Mouse (Mus musculus): ENCODE data around the gene Exoc6b. TPM values are rescaled to one million over a fixed set of nuclear protein-coding genes. Genes with fewer than 3 reads are reported as not detected.

The Exoc6b gene
- total RNA-seq, 4 experiments from 2014 or later: 113 to 138 (median 123) TPM

DNA sequence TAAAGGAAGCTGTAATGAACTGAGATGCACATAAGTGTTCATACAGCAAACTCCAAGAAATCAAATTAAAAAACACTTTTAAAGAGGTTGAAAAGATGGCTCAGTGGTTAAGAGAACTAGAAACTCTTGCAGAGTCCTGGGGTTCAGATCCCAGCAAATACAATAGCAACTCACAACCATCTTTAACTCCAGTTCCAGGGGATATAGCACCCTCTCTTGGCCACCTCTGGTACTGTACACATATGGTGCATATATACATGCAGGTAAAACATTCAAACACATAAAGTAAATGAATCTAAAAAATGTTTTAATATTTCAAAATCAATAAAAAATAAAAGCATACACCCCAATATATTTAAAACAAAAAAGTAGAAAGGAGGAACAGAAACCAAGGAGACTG is 73.9 kb downstream of the Exoc6b start:
- no peak for DNase-seq (ENCODE audit: low spot score in 2 of 2)

DNA sequence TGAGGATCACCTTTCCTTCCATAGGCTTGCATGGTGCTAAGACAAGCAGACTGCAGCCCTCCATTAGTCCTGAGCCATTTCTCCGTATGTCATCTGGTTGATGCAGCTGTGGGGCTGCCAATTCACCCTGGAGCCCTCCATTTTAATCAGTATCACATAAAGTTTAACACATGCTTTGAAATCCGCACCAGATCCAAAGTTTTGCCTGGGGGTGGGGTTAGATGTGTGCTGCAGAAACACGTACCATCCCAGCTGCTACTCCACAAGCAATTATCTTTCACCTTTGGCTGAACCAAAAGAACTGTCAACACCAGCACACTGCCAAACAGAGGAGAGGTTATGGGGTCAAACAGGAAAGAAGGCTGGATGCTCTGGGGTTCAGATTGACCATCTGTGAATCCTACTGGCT is 92.7 kb downstream of the Exoc6b start:
- no peak for DNase-seq (ENCODE audit: low spot score in 2 of 2)

DNA sequence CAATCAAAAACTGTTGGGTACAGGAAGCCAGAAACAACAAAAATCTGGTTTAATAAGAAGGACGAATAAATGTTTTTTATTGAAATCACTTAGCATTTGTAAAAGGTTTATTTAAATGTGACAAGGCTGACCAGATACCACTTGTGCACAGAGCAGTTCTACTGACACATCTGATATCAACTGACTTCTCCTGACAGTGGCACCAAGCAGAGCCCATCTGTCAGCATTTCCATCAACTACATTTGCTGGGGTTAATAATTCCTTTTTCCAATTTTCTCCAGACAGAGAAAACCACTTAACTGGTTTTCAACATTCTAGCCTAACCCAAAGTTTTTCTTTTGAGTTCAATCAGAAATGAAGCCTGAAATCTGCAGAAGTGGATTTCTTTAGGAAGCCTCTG is 100.8 kb downstream of the Exoc6b start:
- DNase-seq (ENCODE audit: low spot score in 2 of 2): no peak

DNA sequence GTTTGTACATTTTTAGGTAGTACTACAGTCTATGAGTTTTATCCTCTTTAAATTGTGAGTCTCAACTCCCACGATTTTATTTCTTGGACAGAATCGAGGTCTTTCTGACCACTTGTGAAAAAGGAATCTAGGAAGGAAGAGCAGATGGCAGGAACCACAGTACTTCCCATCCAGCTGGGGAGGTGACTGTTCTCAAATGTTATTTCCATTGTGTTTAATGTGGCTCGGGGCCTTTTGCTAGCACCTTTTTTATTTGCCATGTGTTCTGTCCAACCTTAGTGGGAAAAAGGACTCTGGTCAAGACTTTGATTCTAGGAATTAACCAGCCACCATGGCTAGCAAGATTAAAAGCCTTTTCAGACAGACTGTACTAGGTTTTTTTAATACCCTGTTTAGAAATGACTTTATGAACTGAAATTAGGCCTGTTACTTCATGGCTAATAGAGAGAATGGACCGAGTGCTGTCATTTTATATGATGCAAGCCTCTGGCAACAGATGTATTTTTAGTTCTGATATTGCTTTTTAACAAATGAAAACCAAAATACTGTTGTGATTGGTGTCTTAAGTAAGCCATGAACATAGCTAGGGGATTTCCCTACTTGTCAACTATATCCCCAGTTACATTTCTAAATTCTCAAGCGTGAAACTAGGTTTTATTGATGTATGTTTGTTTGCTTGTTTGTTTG is 104.4 kb downstream of the Exoc6b start:
- DNase-seq (ENCODE audit: low spot score in 2 of 2): no peak

DNA sequence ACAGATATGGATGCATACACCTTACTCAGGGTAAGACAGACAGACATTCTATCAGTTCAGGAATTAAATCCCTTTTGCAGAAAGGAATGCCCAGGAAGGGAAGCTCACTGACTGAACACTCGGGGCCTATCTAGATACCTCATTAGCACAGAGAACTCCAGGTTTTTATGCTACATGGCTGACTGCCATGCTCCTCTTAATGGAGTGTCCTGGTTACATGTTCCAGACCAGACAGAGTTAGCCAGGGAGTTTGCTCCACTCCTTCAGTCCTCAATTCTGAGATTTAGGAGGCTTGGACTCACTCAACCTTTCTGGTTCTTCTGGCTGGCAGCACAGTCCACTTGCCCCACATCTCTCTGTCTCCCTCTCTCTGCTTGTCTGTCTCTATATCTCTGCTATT is 106.3 kb downstream of the Exoc6b start:
- no peak for DNase-seq (ENCODE audit: low spot score in 2 of 2)

DNA sequence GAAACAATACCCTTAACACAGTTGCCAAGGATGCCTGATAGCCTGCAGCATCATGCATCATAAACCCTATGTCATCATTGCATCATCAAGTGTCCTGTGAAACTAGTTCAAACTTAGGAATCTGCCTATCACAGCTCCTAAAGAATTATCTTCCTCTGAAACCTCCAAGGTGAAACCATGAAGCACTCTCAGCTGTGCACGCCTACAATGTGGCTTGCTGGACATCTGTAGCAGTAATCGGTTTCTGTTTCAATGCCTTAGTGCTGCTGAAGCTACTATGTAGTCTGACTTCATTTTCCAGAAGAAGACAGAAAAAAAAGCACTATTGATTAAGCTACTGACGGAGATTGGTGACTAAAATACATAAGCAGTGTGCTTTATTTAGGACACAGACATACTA is 107.5 kb downstream of the Exoc6b start:
- no peak for DNase-seq (ENCODE audit: low spot score in 2 of 2)

DNA sequence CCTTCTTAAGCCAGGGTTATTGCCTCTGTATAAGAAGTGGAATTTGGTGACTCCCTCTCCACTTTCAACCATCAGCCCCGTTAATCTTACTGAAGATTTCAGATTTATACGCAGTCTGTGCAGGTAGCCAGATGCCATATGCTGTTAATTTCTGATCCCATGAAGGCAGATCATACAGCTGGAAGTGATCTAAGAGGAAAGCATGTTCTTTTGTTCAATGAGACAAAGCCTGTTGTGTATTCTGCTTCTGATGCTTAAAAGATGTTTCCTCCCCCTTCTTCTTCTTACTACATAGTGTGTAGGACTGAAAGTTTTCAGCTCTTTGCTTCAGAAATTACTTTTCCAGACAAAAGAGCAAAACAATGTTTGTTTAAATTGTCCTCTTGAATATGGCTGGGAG is 109.8 kb downstream of the Exoc6b start:
- DNase-seq (ENCODE audit: low spot score in 2 of 2): no peak

DNA sequence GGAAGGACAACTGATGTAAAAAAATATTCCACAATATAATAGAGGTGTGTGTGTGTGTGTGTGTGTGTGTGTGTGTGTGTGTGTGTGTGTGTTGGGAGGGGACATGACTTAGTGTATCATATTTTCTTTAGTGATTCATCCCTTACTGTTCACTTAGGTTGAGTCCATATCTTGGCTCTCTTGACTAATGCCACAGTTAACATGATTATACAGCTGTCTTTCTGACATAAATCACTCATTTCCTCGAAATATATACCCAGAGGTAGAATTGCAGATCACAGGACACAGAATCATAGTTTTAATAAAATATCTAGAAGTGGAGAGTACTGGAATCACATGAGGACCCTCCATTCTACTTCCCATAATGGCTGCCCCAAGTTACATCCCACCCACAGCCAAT is 117.7 kb downstream of the Exoc6b start:
- DNase-seq (ENCODE audit: low spot score in 2 of 2): no peak

DNA sequence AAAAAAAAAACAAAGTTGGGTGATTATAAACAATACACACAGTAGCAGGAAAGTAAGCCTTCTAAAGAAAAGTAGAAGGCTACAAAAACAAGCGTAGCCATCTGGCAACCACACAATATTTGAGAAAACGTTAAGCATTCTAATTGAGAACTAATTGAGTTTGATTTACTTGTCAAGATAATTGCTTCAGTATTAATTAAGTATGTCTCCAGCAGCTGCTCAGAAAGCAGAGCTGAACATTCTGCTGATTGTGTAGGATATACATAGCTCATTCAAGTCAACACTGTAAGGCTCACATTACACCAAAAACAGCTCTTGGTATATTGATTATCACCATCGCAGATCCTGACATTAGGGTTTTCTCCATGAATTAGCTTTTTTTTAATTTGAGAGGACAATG is 122.7 kb downstream of the Exoc6b start:
- DNase-seq (ENCODE audit: low spot score in 2 of 2): no peak

DNA sequence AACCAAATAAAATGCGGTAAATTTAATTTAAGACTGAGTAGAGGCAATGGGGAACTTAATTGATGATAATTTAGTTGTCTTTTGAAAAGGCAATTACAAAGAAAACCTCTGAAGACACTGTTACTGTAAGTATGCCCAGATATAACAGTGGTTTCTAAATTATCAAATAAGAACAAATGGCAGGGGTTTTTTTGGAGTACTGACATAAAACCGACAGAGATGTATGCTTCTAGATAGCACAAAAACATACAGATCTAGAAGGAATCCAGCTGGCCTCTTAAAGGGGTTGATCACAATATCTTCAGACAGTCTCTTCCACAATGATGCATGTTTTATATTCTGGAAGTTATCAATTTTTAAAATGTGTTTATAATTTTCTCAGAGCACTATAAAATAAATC is 123.2 kb downstream of the Exoc6b start:
- DNase-seq (ENCODE audit: low spot score in 2 of 2): no peak

DNA sequence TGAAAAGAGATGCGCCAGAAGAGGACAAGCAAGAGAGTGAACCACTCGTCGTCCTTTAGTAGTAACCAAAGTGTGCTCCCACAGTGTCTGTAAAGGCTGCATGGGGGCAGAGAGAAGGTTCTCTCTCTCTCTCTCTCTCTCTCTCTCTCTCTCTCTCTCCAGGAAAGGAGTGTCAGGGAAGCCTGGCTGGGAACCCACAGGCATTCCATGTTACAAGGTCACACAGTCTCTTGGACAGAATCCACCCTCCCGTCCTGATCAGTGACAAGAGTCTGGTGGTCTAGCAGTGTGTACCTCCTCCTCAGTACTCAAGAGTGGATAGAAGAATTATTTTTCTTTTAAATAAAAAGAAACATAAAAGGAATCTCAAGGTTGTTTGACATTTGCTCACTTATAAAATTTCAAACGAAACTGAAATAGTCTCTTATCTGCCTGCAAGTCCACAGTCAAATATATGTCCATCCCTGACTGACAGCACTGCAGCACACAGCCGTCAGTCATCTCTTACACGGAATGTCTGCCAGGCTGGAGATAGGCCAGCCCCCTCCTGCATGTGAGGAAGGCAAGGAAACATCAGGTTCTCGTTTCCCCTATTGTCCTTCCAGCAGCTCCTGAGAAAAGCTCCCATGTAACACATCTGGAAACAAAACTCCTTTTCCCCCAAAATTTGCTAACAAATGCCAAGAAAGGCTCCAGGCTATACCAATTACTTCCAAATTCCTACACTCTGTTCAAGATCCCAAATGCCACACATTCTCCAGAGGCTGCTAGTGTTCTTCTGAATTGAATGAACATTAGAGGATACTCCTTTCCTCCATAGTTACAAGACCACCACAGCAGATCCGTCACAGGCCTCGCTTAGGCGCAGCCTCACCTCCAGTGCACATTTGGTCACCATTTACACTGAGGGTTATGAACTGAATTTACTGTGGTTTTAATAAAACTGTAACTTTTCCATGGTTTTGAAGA is 136.1 kb downstream of the Exoc6b start:
- DNase-seq (ENCODE audit: low spot score in 2 of 2): no peak

DNA sequence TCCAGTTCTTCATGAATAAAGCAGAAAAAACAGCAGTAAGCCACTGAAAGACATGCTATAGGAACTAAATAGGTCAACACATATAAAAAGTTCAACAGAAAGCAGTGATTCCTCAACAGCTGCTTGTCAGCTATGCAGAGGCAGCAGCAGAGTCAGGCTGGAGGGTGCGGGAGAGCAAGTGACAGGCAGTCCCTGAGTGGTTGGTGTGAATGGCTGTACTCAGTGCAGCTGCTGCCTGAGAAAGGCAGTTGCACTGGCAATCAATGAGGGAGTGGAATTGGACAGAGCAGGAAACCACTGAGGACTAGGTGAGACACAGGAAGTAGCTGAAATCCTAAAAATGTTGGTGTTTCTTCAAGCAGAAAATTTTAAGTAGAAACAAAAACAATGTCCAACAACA is 138.3 kb downstream of the Exoc6b start:
- no peak for DNase-seq (ENCODE audit: low spot score in 2 of 2)

DNA sequence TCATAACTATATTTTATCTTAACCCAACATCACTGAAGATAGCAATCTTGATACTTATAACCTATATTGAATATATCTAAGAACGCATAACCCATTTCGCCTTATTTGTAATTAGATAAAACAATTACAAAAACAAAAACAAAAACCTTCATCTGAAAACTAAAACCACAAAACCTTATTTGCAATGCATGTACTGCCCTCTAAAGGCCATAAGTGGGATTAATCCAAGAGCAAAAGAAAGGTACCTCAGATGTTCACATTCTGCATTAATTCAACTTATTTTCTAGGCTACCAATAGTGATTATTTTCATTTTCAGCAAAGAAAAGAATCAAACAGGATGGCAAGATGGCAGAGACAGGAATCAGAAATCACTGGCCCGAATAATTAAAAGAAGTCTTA is 143.2 kb downstream of the Exoc6b start:
- no peak for DNase-seq (ENCODE audit: low spot score in 2 of 2)

DNA sequence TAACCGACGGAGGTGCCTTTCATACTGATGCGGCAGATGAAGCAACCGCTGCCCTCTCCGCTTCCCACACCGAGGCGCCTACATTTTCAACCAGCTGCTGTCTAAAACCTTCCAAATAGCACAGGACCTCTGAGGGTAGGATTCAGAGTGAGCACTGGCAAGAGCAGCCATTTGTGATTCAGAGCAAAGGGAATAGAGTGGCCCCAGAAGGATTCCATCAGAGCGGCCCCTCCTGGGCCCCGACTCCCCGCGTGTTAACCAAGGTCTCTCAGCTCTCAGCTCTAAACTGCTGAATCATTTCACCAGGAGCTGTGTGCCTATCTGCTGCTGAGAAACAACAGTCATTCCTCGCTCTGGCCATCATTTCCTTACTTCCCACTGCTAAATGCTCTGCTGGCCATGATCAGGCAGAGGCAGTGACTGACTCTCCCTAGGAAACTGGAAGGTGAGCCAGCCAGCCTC is 145.5 kb downstream of the Exoc6b start:
- peak in 1 of 2 experiments; percentile 16 for DNase-seq (ENCODE audit: low spot score in 2 of 2)

DNA sequence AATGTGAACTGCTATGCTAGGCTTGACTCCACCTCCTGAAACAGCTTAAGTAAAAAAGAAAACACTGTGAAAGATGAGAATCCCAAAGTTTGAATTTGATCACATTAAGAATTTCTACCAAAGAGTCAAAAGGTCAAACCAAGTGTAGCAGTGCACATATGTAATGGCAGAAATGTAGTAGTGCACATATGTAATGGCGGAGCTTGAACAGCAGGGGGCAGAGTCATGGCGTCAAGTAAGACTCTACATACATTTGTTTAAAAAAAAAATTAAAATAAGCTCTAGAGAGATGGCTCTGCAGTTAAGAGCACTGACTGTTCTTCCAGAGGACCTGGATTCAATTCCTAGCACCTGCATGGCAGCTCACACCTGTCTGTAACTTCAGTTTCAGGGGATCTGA is 153.0 kb downstream of the Exoc6b start:
- peak in 1 of 2 experiments; percentile 25 for DNase-seq (ENCODE audit: low spot score in 2 of 2)

DNA sequence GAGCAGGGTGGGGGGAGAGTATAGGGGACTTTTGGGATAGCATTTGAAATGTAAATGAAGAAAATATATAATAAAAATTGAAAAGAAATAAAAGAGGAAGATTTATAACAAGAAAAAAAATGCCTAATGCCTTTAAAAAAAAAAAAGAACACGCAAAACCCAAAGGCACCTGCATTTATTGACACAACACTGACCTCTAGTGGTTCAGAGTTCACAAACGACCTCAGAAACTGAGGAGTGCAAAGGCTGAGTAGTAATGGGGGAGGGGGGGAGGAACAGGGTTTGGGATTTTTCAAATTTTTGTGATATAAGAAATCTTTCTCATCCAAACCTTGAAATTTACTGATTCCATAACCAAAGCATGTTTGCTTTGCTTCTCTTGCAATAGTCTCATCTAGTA is 156.9 kb downstream of the Exoc6b start:
- no peak for DNase-seq (ENCODE audit: low spot score in 2 of 2)

DNA sequence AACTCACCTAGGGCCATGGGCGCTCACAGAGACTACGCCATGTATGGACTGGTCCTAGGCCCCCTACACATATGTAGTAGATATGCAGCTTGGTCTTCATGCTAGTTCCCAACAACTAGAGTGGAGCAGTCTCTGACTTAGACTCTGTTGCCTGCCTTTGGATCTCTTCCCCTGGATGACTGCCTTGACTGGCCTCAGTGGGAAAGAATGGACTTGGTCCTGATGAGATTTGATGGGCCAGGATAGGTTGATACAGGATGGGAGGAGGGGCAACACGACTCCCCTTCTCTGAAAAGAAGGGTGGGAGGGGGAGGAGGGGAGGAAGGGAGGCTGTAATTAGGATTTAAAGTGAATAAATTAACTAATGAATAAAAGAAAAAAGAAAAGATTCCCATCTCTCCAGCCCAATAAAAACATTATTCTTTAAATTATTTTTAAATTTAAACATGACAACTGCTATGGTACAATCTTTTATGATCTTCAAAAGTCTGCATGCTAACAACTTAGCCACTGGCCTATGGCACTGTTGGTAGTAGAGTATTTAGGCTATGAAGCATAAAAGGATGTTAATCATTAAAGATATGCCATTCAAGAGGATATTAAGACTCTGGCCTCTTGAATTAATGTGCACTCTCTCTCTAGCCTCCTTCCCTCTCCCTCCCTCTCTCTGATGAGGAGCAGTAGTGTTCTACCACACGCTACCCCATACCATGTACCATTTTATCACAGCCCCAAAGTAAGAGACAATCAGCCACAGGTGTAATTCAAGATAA is 170.1 kb downstream of the Exoc6b start:
- no peak for DNase-seq (ENCODE audit: low spot score in 2 of 2)

DNA sequence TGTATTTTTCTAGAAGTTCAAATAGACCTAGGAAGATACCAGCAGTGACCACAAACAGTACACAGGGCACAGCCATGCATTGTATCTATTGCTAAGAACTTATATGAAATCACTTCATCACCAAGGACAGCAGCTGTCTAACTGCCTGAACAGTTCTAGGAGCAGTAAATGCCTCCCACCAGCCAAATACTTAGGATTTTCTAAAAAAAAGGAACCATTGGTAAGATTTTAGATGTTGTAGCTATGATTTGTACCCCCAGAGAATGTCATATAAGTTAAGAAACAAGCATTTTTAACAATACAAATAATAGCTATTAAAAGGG is 175.6 kb downstream of the Exoc6b start:
- DNase-seq (ENCODE audit: low spot score in 2 of 2): no peak

DNA sequence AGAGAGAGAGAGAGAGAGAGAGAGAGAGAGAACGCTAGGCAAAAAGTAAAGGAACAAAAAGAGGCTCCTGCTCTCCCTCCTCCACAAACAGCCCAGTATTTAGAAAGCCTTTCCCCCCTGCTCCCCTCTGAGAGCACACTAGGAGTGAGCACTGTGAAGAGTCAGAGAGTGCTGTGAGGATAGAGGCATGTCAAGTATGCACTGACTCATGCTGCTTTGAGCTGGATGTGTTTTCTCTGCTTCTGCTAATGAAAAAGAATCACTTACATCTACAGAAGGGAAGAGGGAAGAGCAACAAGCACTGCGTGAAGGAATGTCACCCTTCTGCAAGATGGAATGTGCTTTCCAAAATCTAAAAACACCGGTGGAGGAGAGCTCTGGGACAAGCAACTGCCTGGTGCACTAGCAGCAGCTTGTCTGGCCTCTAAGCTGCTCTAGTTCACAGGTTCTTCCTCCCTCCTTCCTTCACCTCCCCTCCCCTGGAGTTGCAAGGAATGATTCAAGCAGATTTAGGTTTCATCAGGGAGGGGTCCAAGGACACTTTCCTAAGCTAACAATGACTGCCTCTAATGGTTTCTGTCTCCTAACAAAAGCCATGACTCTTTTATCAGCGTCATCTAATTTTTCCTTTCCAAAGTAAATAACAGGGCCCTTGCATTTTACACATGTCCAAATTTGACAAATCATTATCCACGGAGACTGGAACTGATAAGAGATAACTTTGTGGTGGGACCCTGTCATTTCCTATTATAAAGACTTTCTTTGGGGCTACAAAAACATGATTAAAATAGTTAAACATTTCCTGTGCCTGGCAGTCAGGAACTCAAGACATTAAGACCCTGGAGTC is 176.2 kb downstream of the Exoc6b start:
- DNase-seq (ENCODE audit: low spot score in 2 of 2): no peak

DNA sequence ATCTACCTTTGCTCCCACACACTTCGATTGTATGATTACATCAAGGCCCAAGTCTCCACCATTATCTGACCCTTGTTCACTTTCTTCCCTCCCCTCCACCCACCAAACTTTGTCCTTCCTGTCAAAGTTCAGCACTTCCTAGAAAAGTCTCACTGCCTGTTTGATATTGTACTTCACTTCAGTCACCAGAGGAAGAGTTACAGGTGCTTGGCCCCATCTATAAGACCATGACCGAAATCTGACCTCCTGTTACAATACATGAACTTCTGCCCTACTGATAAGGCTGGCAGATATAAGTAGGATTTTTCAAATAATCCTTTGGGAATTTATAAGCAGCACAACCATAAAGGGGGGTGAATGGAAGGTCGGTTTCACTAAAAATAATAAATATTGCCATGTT is 182.8 kb downstream of the Exoc6b start:
- DNase-seq (ENCODE audit: low spot score in 2 of 2): no peak

DNA sequence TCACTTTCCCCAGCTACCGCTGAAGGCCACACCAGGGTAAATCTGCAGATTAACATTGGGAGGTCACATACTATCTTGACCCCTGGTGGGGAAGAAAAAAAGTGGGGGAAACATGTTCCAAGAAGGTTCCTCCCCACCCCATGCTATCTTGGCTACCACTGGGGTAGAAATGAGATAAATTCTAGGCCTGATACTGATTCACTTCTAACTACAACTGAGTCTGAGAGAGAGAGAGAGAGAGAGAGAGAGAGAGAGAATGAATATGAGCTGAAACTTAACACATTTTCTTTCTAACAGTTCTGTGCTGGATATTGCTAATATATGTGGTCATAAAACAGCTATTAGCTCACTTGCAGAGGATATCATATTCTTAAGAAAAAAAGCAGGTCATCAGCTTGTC is 184.2 kb downstream of the Exoc6b start:
- DNase-seq (ENCODE audit: low spot score in 2 of 2): no peak

Data from layer of hippocampus, adult 8-10 months (tissue).